Mouse (Mus musculus) hindbrain, embryonic 11.5 days (tissue): Measurements from ENCODE around the gene Rcor2. TPM values are rescaled to one million over a fixed set of nuclear protein-coding genes. Genes with fewer than 3 reads are reported as not detected.

ENCODE experiments used
- ATAC-seq: fragments of 200-750 bp; cut with Nextera tagmentation; 2 replicates; pipeline ENCODE4 v1.8.0; 2017; ENCODE audit warnings: mild to moderate bottlenecking, moderate TSS enrichment, moderate library complexity; ENCODE audit not compliant: low FRiP score
- DNase-seq: peaks from one replicate; pipeline ENCODE4 v3.0.0-alpha.2; 2015; ENCODE audit warnings: low spot score
- H3K27ac ChIP-seq: fragments of 300-500 bp; sonication (generic); 2 replicates; pipeline ENCODE4 v1.5.1; 2014; ENCODE audit warnings: mild to moderate bottlenecking, low read depth, low read length
- H3K27me3 ChIP-seq: fragments of 300-500 bp; sonication (generic); 2 replicates; pipeline ENCODE4 v1.6.1; 2014; ENCODE audit warnings: mild to moderate bottlenecking, low read length, moderate library complexity, mixed read lengths; ENCODE audit not compliant: control insufficient read depth, insufficient read depth
- H3K36me3 ChIP-seq: fragments of 300-500 bp; sonication (generic); 2 replicates; pipeline ENCODE4 v1.6.1; 2014; ENCODE audit warnings: mild to moderate bottlenecking, low read length, moderate library complexity, mixed read lengths; ENCODE audit not compliant: control insufficient read depth, insufficient read depth
- H3K4me1 ChIP-seq: fragments of 300-500 bp; sonication (generic); replicated peaks from 2 replicates; pipeline ENCODE4 v1.6.1; 2014; ENCODE audit warnings: low read length, mixed read lengths; ENCODE audit not compliant: control insufficient read depth, insufficient read depth
- H3K4me2 ChIP-seq: fragments of 300-500 bp; sonication (generic); replicated peaks from 2 replicates; pipeline ENCODE4 v1.6.1; 2014; ENCODE audit warnings: mild to moderate bottlenecking, low read depth, low read length
- H3K4me3 ChIP-seq: fragments of 300-500 bp; sonication (generic); 2 replicates; pipeline ENCODE4 v1.5.1; 2014; ENCODE audit warnings: low read depth, low read length
- H3K9ac ChIP-seq: fragments of 300-500 bp; sonication (generic); 2 replicates; pipeline ENCODE4 v1.6.1; 2014; ENCODE audit warnings: low read depth, low read length
- H3K9me3 ChIP-seq: fragments of 300-500 bp; sonication (generic); 2 replicates; pipeline ENCODE4 v1.6.1; 2016; ENCODE audit warnings: low read length; ENCODE audit not compliant: control insufficient read depth
- WGBS: fragments of 180-500 bp; shearing (Covaris S2); extraction: QIAGEN DNeasy Blood & Tissue Kit; methylation state at CpG from one replicate; pipeline ENCODE4 v1.1.7; 2014; 5-methylcytosine and 5-hydroxymethylcytosine counted together
- polyA plus RNA-seq: library from polyadenylated mRNA; unstranded; fragments of >200 nt; fragmentation: Nextera tagmentation; extraction: Ambion mirVana; gene quantifications from 2 replicates; pipeline ENCODE4 v1.2.1, GENCODE M21; 2014

Rcor2 gene
- 28.1 and 31.4 TPM in 2 replicates for polyA plus RNA-seq

GRCm38 (mm10) chr19:7267091-7267741 lies at the start of gene Rcor2:
Gene Rcor2 (plus strand): TSS chr19:7267325.
- H3K4me2 ChIP-seq: peak within 1 kb of the TSS; percentile 85
- no peaks in the 10 kb centered on the region for H3K27me3 ChIP-seq
- no peaks in the 10 kb centered on the region for H3K9me3 ChIP-seq
- WGBS: under 1% methylated on average over 26 of the region's 28 CpGs
- H3K4me3 ChIP-seq: peak within 1 kb of the TSS; percentile 99
- H3K4me1 ChIP-seq: peaks cover 39% of the 10 kb centered on the region
- peaks cover 9% of the 10 kb centered on the region for H3K36me3 ChIP-seq
- peak; percentile 69 for ATAC-seq
- peak within 1 kb of the TSS; percentile 99 for H3K9ac ChIP-seq
- peak within 1 kb of the TSS; percentile 100 for H3K27ac ChIP-seq
- DNase-seq: peak; percentile 90

- no peak overlapping the region for H3K9ac ChIP-seq
- H3K27me3 ChIP-seq: no peaks in the 10 kb centered on the region
- 11% methylated on average over 6 of the region's 6 CpGs for WGBS
- DNase-seq: no peak
- H3K4me2 ChIP-seq: peak overlapping the region; percentile 27
- no peak for ATAC-seq
- no peak overlapping the region for H3K27ac ChIP-seq
- peaks cover 8% of the 10 kb centered on the region for H3K4me1 ChIP-seq
- H3K4me3 ChIP-seq: peak overlapping the region; percentile 89
- 0 out of 2 replicates have a peak, but pooled peaks cover 6% of the 10 kb centered on the region for H3K36me3 ChIP-seq
- H3K9me3 ChIP-seq: no peaks in the 10 kb centered on the region
Measured at GRCm38 (mm10) chr19:7217926-7218267, 49.2 kb upstream of the Rcor2 start.

GRCm38 (mm10) chr19:7218753-7219152 lies 48.4 kb upstream of the Rcor2 start:
- Histone ChIP-seq H3K4me3 (no peak overlapping the region), H3K9ac (no peak overlapping the region), H3K4me2 (no peak overlapping the region), H3K27me3 (no peaks in the 10 kb centered on the region), H3K4me1 (peaks cover 8% of the 10 kb centered on the region), H3K9me3 (no peaks in the 10 kb centered on the region), H3K36me3 (0 out of 2 replicates have a peak, but pooled peaks cover 6% of the 10 kb centered on the region), H3K27ac (no peak overlapping the region)
- DNase-seq: no peak
- WGBS: 92% methylated on average over 5 of the region's 5 CpGs
- ATAC-seq: no peak

- no peak overlapping the region for H3K4me2 ChIP-seq
- no peak overlapping the region for H3K4me3 ChIP-seq
- H3K27me3 ChIP-seq: no peaks in the 10 kb centered on the region
- H3K4me1 ChIP-seq: no peaks in the 10 kb centered on the region
- DNase-seq: no peak
- no peak for ATAC-seq
- H3K9me3 ChIP-seq: no peaks in the 10 kb centered on the region
- no peak overlapping the region for H3K9ac ChIP-seq
- H3K36me3 ChIP-seq: no peaks in the 10 kb centered on the region; the same call in 1 of the 2 replicates
- WGBS: 81% methylated on average over 6 of the region's 6 CpGs
- no peak overlapping the region for H3K27ac ChIP-seq
Measured at GRCm38 (mm10) chr19:7222196-7222595, 44.9 kb upstream of the Rcor2 start.

GRCm38 (mm10) chr19:7223488-7223887 lies 43.6 kb upstream of the Rcor2 start:
- no peak overlapping the region for H3K4me3 ChIP-seq
- no peak for ATAC-seq

GRCm38 (mm10) chr19:7224253-7224652 lies 42.9 kb upstream of the Rcor2 start:
- ATAC-seq (no peak), DNase-seq (no peak)
- no peak overlapping the region for H3K4me2 ChIP-seq
- no peaks in the 10 kb centered on the region for H3K27me3 ChIP-seq
- 93% methylated on average over 3 of the region's 3 CpGs for WGBS
- no peak overlapping the region for H3K27ac ChIP-seq
- no peaks in the 10 kb centered on the region for H3K9me3 ChIP-seq
- no peak overlapping the region for H3K9ac ChIP-seq
- H3K4me3 ChIP-seq: no peak overlapping the region
- no peaks in the 10 kb centered on the region for H3K4me1 ChIP-seq
- H3K36me3 ChIP-seq: peaks cover 8% of the 10 kb centered on the region; the same call in 1 of the 2 replicates

More at GRCm38 (mm10) chr19:7223488-7223887, 43.6 kb upstream of the Rcor2 start:
- Histone ChIP-seq H3K9ac (no peak overlapping the region), H3K9me3 (no peaks in the 10 kb centered on the region), H3K36me3 (peaks cover 5% of the 10 kb centered on the region; the same call in 1 of the 2 replicates), H3K27ac (no peak overlapping the region), H3K4me2 (no peak overlapping the region), H3K4me1 (no peaks in the 10 kb centered on the region), H3K27me3 (no peaks in the 10 kb centered on the region)
- no peak for DNase-seq

- no peak overlapping the region for H3K4me2 ChIP-seq
- no peaks in the 10 kb centered on the region for H3K4me1 ChIP-seq
- no peaks in the 10 kb centered on the region for H3K9me3 ChIP-seq
- H3K27ac ChIP-seq: no peak overlapping the region
- H3K9ac ChIP-seq: no peak overlapping the region
- 81% methylated on average over 9 of the region's 9 CpGs for WGBS
- ATAC-seq: no peak
- peaks cover 13% of the 10 kb centered on the region; the same call in 1 of the 2 replicates for H3K36me3 ChIP-seq
- H3K27me3 ChIP-seq: no peaks in the 10 kb centered on the region
- no peak overlapping the region for H3K4me3 ChIP-seq
- no peak for DNase-seq
Measured at GRCm38 (mm10) chr19:7225096-7225690, 41.9 kb upstream of the Rcor2 start.

GRCm38 (mm10) chr19:7226511-7226914 lies 40.6 kb upstream of the Rcor2 start:
- Histone ChIP-seq H3K9me3 (no peaks in the 10 kb centered on the region), H3K36me3 (peaks cover 13% of the 10 kb centered on the region; the same call in 1 of the 2 replicates), H3K9ac (no peak overlapping the region), H3K27ac (no peak overlapping the region), H3K4me3 (no peak overlapping the region), H3K27me3 (no peaks in the 10 kb centered on the region), H3K4me1 (no peaks in the 10 kb centered on the region), H3K4me2 (no peak overlapping the region)
- 76% methylated on average over 6 of the region's 6 CpGs for WGBS
- no peak for DNase-seq
- no peak for ATAC-seq
